Mouse (Mus musculus) stomach, embryonic 14.5 days (tissue): ENCODE results near the gene Map1b. TPM values are rescaled to one million over a fixed set of nuclear protein-coding genes. Genes with fewer than 3 reads are reported as not detected.

Source experiments
- ATAC-seq: fragments of 200-750 bp; cut with Nextera tagmentation; 2 replicates; pipeline ENCODE4 v1.8.0; 2017; ENCODE audit warnings: low read depth, moderate TSS enrichment; ENCODE audit not compliant: insufficient number of reproducible peaks, insufficient read depth, low FRiP score
- H3K27ac ChIP-seq: fragments of 300-500 bp; sonication (generic); 2 replicates; pipeline ENCODE4 v1.5.1; 2014; ENCODE audit warnings: mild to moderate bottlenecking, low read length, moderate library complexity, mixed read lengths
- H3K27me3 ChIP-seq: fragments of 300-500 bp; sonication (generic); 2 replicates; pipeline ENCODE4 v1.6.1; 2014; ENCODE audit warnings: low read length, control low read depth, mixed read lengths; ENCODE audit not compliant: control insufficient read depth, insufficient read depth
- H3K36me3 ChIP-seq: fragments of 300-500 bp; sonication (generic); 2 replicates; pipeline ENCODE4 v1.6.1; 2014; ENCODE audit warnings: mild to moderate bottlenecking, control low read depth, low read length, moderate library complexity, mixed read lengths; ENCODE audit not compliant: control insufficient read depth, insufficient read depth
- H3K4me1 ChIP-seq: fragments of 300-500 bp; sonication (generic); 2 replicates; pipeline ENCODE4 v1.6.1; 2014; ENCODE audit warnings: low read length, control low read depth, mixed read lengths; ENCODE audit not compliant: control insufficient read depth, insufficient read depth
- H3K4me2 ChIP-seq: fragments of 300-500 bp; sonication (generic); replicated peaks from 2 replicates; pipeline ENCODE4 v1.6.1; 2014; ENCODE audit warnings: low read depth, low read length, control low read depth
- H3K4me3 ChIP-seq: fragments of 300-500 bp; sonication (generic); 2 replicates; pipeline ENCODE4 v1.5.1; 2014; ENCODE audit warnings: low read depth, low read length, control low read depth
- H3K9ac ChIP-seq: fragments of 300-500 bp; sonication (generic); replicated peaks from 2 replicates; pipeline ENCODE4 v1.6.1; 2014; ENCODE audit warnings: low read depth, mild to moderate bottlenecking, control low read depth, low read length, moderate library complexity, mixed read lengths
- H3K9me3 ChIP-seq: fragments of 300-500 bp; sonication (generic); 2 replicates; pipeline ENCODE4 v1.6.1; 2016; ENCODE audit warnings: low read depth, low read length, control low read depth; ENCODE audit not compliant: control insufficient read depth
- WGBS: fragments of 180-500 bp; shearing (Covaris S2); extraction: QIAGEN DNeasy Blood & Tissue Kit; methylation state at CpG from one replicate; pipeline ENCODE4 v1.1.7; 2014; 5-methylcytosine and 5-hydroxymethylcytosine counted together
- polyA plus RNA-seq: library from polyadenylated mRNA; unstranded; fragments of >200 nt; fragmentation: Nextera tagmentation; extraction: Ambion mirVana; gene quantifications from 2 replicates; pipeline ENCODE4 v1.2.1, GENCODE M21; 2014

Map1b gene
- polyA plus RNA-seq, 1 experiment from 2014 or later = 244 TPM

GRCm38 (mm10) chr13:99397228-99397627, 119.1 kb downstream of the Map1b start:
- Histone ChIP-seq H3K36me3 (peaks cover 4% of the 10 kb centered on the region; the same call in 1 of the 2 replicates), H3K27ac (no peak overlapping the region), H3K9ac (no peak overlapping the region), H3K27me3 (no peaks in the 10 kb centered on the region), H3K4me3 (no peak overlapping the region), H3K4me2 (no peak overlapping the region), H3K4me1 (0 out of 2 replicates have a peak, but pooled peaks cover 6% of the 10 kb centered on the region), H3K9me3 (no peaks in the 10 kb centered on the region)
- WGBS = 81% methylated on average over 7 of the region's 7 CpGs
- no peak for ATAC-seq

DNA sequence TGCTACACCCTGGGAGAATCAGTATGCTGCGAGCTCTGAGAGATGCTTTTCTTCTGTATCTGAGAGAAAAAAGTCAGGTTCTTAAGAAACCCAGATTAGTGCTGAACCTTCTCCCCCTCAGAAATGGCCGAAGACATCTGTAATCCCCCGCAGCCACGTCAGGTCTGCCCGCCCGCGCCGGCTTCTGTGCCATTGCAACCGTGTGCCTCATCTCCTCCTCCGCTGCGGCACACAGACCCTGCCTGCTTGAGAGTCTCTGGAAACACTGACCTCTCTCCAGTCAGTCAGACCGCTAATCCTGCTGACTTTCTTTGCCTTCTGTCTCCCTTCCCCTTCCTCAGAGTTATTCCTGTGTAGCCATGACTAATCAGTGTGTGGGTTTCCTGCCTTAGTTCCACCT, 120.8 kb downstream of the Map1b start:
- WGBS = 77% methylated on average over 12 of the region's 12 CpGs
- Histone ChIP-seq H3K36me3 (peaks cover 1% of the 10 kb centered on the region; the same call in 1 of the 2 replicates), H3K4me2 (no peak overlapping the region), H3K27ac (peak overlapping the region; percentile 15; the same call in 1 of the 2 replicates), H3K9me3 (no peaks in the 10 kb centered on the region), H3K4me3 (no peak overlapping the region), H3K27me3 (no peaks in the 10 kb centered on the region), H3K4me1 (0 out of 2 replicates have a peak, but pooled peaks cover 9% of the 10 kb centered on the region), H3K9ac (no peak overlapping the region)
- no peak for ATAC-seq

- Histone ChIP-seq H3K9me3 (no peaks in the 10 kb centered on the region), H3K9ac (no peak overlapping the region), H3K4me3 (no peak overlapping the region), H3K4me1 (0 out of 2 replicates have a peak, but pooled peaks cover 9% of the 10 kb centered on the region), H3K27me3 (no peaks in the 10 kb centered on the region), H3K36me3 (no peaks in the 10 kb centered on the region), H3K4me2 (no peak overlapping the region), H3K27ac (no peak overlapping the region)
- 65% methylated on average over 3 of the region's 3 CpGs for WGBS
- ATAC-seq = no peak
Measured at GRCm38 (mm10) chr13:99394694-99395093, 121.6 kb downstream of the Map1b start.

- Histone ChIP-seq H3K27me3 (no peaks in the 10 kb centered on the region), H3K27ac (no peak overlapping the region), H3K4me1 (0 out of 2 replicates have a peak, but pooled peaks cover 5% of the 10 kb centered on the region), H3K36me3 (no peaks in the 10 kb centered on the region), H3K9ac (no peak overlapping the region), H3K4me2 (no peak overlapping the region), H3K4me3 (no peak overlapping the region), H3K9me3 (no peaks in the 10 kb centered on the region)
- WGBS = 78% methylated on average over 3 of the region's 3 CpGs
- no peak for ATAC-seq
Measured at GRCm38 (mm10) chr13:99393128-99393527, 123.2 kb downstream of the Map1b start.

DNA sequence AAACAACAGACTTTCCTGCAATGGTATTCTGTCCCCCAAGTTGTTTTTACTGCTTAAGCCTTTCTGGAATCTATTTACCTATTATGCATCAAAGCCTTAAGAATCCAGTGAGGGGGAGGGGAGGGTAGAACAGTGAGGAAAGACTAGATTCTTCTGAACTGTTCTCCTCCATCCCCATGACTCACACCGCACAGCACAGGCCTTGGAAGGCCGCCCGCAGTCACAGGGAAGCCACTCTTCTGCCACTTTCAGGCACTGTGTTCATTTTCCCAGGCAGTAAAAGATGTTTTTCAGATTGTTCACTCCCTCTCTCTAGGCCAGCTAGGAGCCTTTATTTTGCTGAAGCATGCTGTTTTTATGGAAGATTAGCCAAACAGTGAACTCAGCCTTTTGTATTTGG, 124.9 kb downstream of the Map1b start:
- no peak overlapping the region for H3K9ac ChIP-seq
- no peaks in the 10 kb centered on the region for H3K36me3 ChIP-seq
- no peak overlapping the region for H3K4me3 ChIP-seq
- no peak overlapping the region for H3K4me2 ChIP-seq
- no peaks in the 10 kb centered on the region for H3K27me3 ChIP-seq
- H3K9me3 ChIP-seq = no peaks in the 10 kb centered on the region
- 97% methylated on average over 3 of the region's 3 CpGs for WGBS
- no peak for ATAC-seq
- H3K4me1 ChIP-seq = 0 out of 2 replicates have a peak, but pooled peaks cover 3% of the 10 kb centered on the region
- no peak overlapping the region for H3K27ac ChIP-seq

GRCm38 (mm10) chr13:99387901-99388811, 128.2 kb downstream of the Map1b start:
- H3K9me3 ChIP-seq = no peaks in the 10 kb centered on the region
- H3K9ac ChIP-seq = no peak overlapping the region
- no peak for ATAC-seq
- H3K4me1 ChIP-seq = 0 out of 2 replicates have a peak, but pooled peaks cover 3% of the 10 kb centered on the region
- WGBS = 81% methylated on average over 7 of the region's 7 CpGs
- no peaks in the 10 kb centered on the region for H3K36me3 ChIP-seq
- no peak overlapping the region for H3K4me2 ChIP-seq
- H3K27me3 ChIP-seq = no peaks in the 10 kb centered on the region
- no peak overlapping the region for H3K4me3 ChIP-seq
- H3K27ac ChIP-seq = no peak overlapping the region

DNA sequence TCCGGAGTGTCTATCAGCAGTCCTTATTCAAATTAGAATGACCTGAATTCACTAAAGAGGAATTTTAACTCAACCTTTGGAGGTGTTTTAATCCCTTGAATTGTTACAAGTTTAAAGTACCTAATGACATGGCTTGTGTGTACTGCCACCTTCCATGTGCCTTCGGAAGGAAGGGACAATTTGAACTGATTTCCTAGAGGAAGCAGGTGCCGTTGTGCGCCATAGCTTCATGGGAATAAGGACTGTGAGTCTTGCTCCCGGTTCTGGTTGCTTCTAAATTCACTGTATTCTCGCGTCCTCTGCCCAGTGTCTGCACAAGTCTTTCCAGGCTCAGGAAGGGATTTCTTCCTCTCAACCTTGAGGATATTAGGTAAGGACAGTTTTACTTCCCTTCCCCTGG, 130.0 kb downstream of the Map1b start:
- no peak overlapping the region for H3K4me2 ChIP-seq
- WGBS = 92% methylated on average over 7 of the region's 7 CpGs
- no peak overlapping the region for H3K4me3 ChIP-seq
- H3K4me1 ChIP-seq = 0 out of 2 replicates have a peak, but pooled peaks cover 2% of the 10 kb centered on the region
- no peaks in the 10 kb centered on the region for H3K36me3 ChIP-seq
- no peak overlapping the region for H3K27ac ChIP-seq
- no peaks in the 10 kb centered on the region for H3K9me3 ChIP-seq
- no peaks in the 10 kb centered on the region for H3K27me3 ChIP-seq
- no peak overlapping the region for H3K9ac ChIP-seq
- no peak for ATAC-seq

DNA sequence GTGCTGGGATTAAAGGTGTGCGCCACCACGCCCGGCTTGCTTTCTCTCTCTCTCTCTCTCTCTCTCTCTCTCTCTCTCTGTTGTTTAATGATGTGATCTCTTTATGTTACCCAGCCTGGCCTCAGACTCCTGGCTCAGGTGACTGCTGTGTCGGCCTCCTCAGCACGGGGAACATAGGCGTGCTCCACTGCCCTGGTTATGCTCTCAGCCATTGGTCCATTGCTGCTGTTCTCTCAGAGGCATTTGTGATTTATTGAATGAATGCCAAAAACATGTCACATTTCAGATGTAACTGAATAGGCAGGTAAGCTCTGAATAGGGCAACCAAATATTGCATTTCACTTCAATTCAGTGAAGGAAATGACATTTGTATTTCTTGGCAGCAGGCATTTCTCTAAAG, 130.4 kb downstream of the Map1b start:
- no peak for ATAC-seq
- Histone ChIP-seq H3K27me3 (no peaks in the 10 kb centered on the region), H3K4me2 (no peak overlapping the region), H3K36me3 (no peaks in the 10 kb centered on the region), H3K4me3 (no peak overlapping the region), H3K9ac (no peak overlapping the region), H3K9me3 (no peaks in the 10 kb centered on the region), H3K4me1 (no peaks in the 10 kb centered on the region), H3K27ac (no peak overlapping the region)
- 86% methylated on average over 6 of the region's 6 CpGs for WGBS
